Mouse (Mus musculus) liver, embryonic 14.5 days (tissue): ENCODE measurements around the gene Tmem80. TPM values are rescaled to one million over a fixed set of nuclear protein-coding genes. Genes with fewer than 3 reads are reported as not detected.

Source experiments
- ATAC-seq: fragments of 200-750 bp; cut with Nextera tagmentation; 2 replicates; pipeline ENCODE4 v1.8.0; 2017; ENCODE audit warnings: moderate number of reproducible peaks, mild to moderate bottlenecking, moderate library complexity; ENCODE audit not compliant: insufficient read depth
- DNase-seq, 3 experiments: peaks; one replicate each; pipeline ENCODE4 v3.0.0-alpha.2; 2012 to 2013; ENCODE audit warnings: low read depth in 3 of 3, low spot score in 3 of 3
- H3K27ac ChIP-seq: fragments of 300-500 bp; sonication (generic); 2 replicates; pipeline ENCODE4 v1.5.1; 2014; ENCODE audit warnings: moderate library complexity, mild to moderate bottlenecking, control low read depth, inconsistent platforms
- H3K27me3 ChIP-seq: fragments of 300-500 bp; sonication (generic); 2 replicates; pipeline ENCODE4 v1.6.1; 2014; ENCODE audit warnings: mild to moderate bottlenecking, low read length, moderate library complexity; ENCODE audit not compliant: control insufficient read depth, insufficient read depth
- H3K36me3 ChIP-seq: fragments of 300-500 bp; sonication (generic); replicated peaks from 2 replicates; pipeline ENCODE4 v1.6.1; 2014; ENCODE audit warnings: low read depth; ENCODE audit not compliant: control insufficient read depth, insufficient read depth
- H3K4me1 ChIP-seq, 2 experiments: fragments of 200-500 bp in 1 of 2; fragments of 300-500 bp in 1 of 2; sonication (generic) in 1 of 2; replicated peaks; 2 replicates each; pipeline ENCODE4 v1.6.1; 2012 to 2014; ENCODE audit warnings: antibody characterized with exemption in 1 of 2, inconsistent platforms in 1 of 2, low read length in 1 of 2; ENCODE audit not compliant: control insufficient read depth in 2 of 2, insufficient read depth in 2 of 2
- H3K4me2 ChIP-seq: fragments of 300-500 bp; sonication (generic); 2 replicates; pipeline ENCODE4 v1.6.1; 2014; ENCODE audit warnings: low read depth, mild to moderate bottlenecking, control low read depth, moderate library complexity
- H3K4me3 ChIP-seq, 2 experiments: fragments of 200-500 bp in 1 of 2; fragments of 300-500 bp in 1 of 2; sonication (generic) in 1 of 2; 2 replicates each; pipeline ENCODE4 v1.5.1; 2012 to 2014; ENCODE audit warnings: low read depth in 2 of 2, low read length in 2 of 2, mild to moderate bottlenecking in 2 of 2, control low read depth in 1 of 2, inconsistent platforms in 1 of 2, moderate library complexity in 1 of 2; ENCODE audit not compliant: insufficient read depth in 1 of 2
- H3K9ac ChIP-seq: fragments of 300-500 bp; sonication (generic); replicated peaks from 2 replicates; pipeline ENCODE4 v1.6.1; 2014; ENCODE audit warnings: mild to moderate bottlenecking, control low read depth, moderate library complexity
- H3K9me3 ChIP-seq: fragments of 300-500 bp; sonication (generic); 2 replicates; pipeline ENCODE4 v1.6.1; 2016; ENCODE audit warnings: low read length, mixed read lengths; ENCODE audit not compliant: control insufficient read depth
- CTCF ChIP-seq: IDR thresholded peaks from 2 replicates; pipeline ENCODE4 v1.5.1; 2016; ENCODE audit warnings: antibody characterized with exemption, low read depth, control low read depth
- EP300 ChIP-seq: IDR thresholded peaks from 2 replicates; pipeline ENCODE4 v1.6.1; 2016; ENCODE audit warnings: antibody characterized with exemption, low read depth
- WGBS: fragments of 180-500 bp; shearing (Covaris S2); extraction: QIAGEN DNeasy Blood & Tissue Kit; methylation state at CpG from one replicate; pipeline ENCODE4 v1.1.7; 2014; ENCODE audit not compliant: insufficient replicate concordance; 5-methylcytosine and 5-hydroxymethylcytosine counted together
- polyA plus RNA-seq, 2 experiments: library from polyadenylated mRNA; depleted of rRNA in 1 of 2; stranded (reverse) in 1 of 2; unstranded in 1 of 2; fragments of >200 nt; fragmentation: Nextera tagmentation in 1 of 2; extraction: Ambion mirVana in 1 of 2; gene quantifications; 2 replicates each; pipeline versions ENCODE4 v1.2.1 to v1.2.3; 2012 to 2014

Gene Tmem80
- polyA plus RNA-seq, 2 experiments = 11.3 to 13.6 TPM

- ATAC-seq = peak; percentile 66
- H3K4me3 ChIP-seq = no peak overlapping the region
- H3K9ac ChIP-seq = no peak overlapping the region
Observed at GRCm38 (mm10) chr7:141297926-141298650, 29.5 kb upstream of the Tmem80 start.

GRCm38 (mm10) chr7:141299175-141299574 lies 28.4 kb upstream of the Tmem80 start:
- Histone ChIP-seq H3K27me3 (peaks cover 15% of the 10 kb centered on the region), H3K4me3 (no peak overlapping the region), H3K36me3 (no peaks in the 10 kb centered on the region; the same call in 1 of the 2 replicates), H3K4me1 (no peaks in the 10 kb centered on the region), H3K27ac (no peak overlapping the region), H3K9ac (no peak overlapping the region), H3K9me3 (no peaks in the 10 kb centered on the region), H3K4me2 (no peak overlapping the region)
- TF ChIP-seq EP300 (no peak), CTCF (no peak)
- 80% methylated on average over 8 of the region's 8 CpGs for WGBS
- ATAC-seq (no peak), DNase-seq (no peak)

More at GRCm38 (mm10) chr7:141297926-141298650, 29.5 kb upstream of the Tmem80 start:
- 49% methylated on average over 3 of the region's 3 CpGs for WGBS
- Histone ChIP-seq H3K9me3 (no peaks in the 10 kb centered on the region), H3K27ac (no peak overlapping the region), H3K4me1 (no peaks in the 10 kb centered on the region), H3K36me3 (no peaks in the 10 kb centered on the region; the same call in 1 of the 2 replicates), H3K27me3 (peaks cover 26% of the 10 kb centered on the region), H3K4me2 (no peak overlapping the region)
- TF ChIP-seq CTCF (no peak), EP300 (no peak)
- no peak for DNase-seq

GRCm38 (mm10) chr7:141301386-141301785 lies 26.2 kb upstream of the Tmem80 start:
- ATAC-seq = no peak
- no peaks in the 10 kb centered on the region for H3K9me3 ChIP-seq
- no peaks in the 10 kb centered on the region for H3K27me3 ChIP-seq
- no peak overlapping the region for H3K27ac ChIP-seq
- H3K36me3 ChIP-seq = peaks cover 4% of the 10 kb centered on the region; the same call in 1 of the 2 replicates
- WGBS = 93% methylated on average over 9 of the region's 9 CpGs
- DNase-seq = no peak
- no peak overlapping the region for H3K4me2 ChIP-seq
- no peak overlapping the region for H3K9ac ChIP-seq
- H3K4me1 ChIP-seq = no peaks in the 10 kb centered on the region
- no peak overlapping the region for H3K4me3 ChIP-seq
- no peak for TF ChIP-seq EP300
- no peak for TF ChIP-seq CTCF

GRCm38 (mm10) chr7:141302702-141303268 lies 24.8 kb upstream of the Tmem80 start:
- ATAC-seq = no peak
- Histone ChIP-seq H3K27me3 (no peaks in the 10 kb centered on the region), H3K9ac (no peak overlapping the region), H3K36me3 (peaks cover 12% of the 10 kb centered on the region), H3K4me1 (no peaks in the 10 kb centered on the region), H3K4me3 (no peak overlapping the region), H3K27ac (no peak overlapping the region), H3K4me2 (no peak overlapping the region), H3K9me3 (no peaks in the 10 kb centered on the region)
- 85% methylated on average over 1 of the region's 1 CpGs for WGBS
- TF ChIP-seq EP300 (no peak), CTCF (no peak)
- no peak for DNase-seq

GRCm38 (mm10) chr7:141304537-141304936 lies 23.0 kb upstream of the Tmem80 start:
- Histone ChIP-seq H3K4me3 (no peak overlapping the region), H3K27ac (no peak overlapping the region), H3K4me1 (no peaks in the 10 kb centered on the region), H3K36me3 (peaks cover 22% of the 10 kb centered on the region), H3K27me3 (no peaks in the 10 kb centered on the region), H3K9ac (no peak overlapping the region), H3K9me3 (no peaks in the 10 kb centered on the region), H3K4me2 (no peak overlapping the region)
- no peak for DNase-seq
- no peak for ATAC-seq
- no peak for TF ChIP-seq EP300
- no peak for TF ChIP-seq CTCF
- 84% methylated on average over 4 of the region's 4 CpGs for WGBS
